Mouse (Mus musculus) myocyte (in vitro differentiated cells): Measurements from ENCODE around the gene Rpusd4. TPM values are rescaled to one million over a fixed set of nuclear protein-coding genes. Genes with fewer than 3 reads are reported as not detected.

Experiments
- H3K27me3 ChIP-seq: one replicate; pipeline ENCODE4 v1.6.1; 2011; ENCODE audit not compliant: control insufficient read depth, insufficient read depth, insufficient read length
- H3K36me3 ChIP-seq: one replicate; pipeline ENCODE4 v1.6.1; 2011; ENCODE audit not compliant: control insufficient read depth, insufficient read depth
- H3K4me2 ChIP-seq: one replicate; pipeline ENCODE4 v1.6.1; 2011; ENCODE audit warnings: low read depth, control low read depth
- H3K4me3 ChIP-seq: one replicate; pipeline ENCODE4 v1.5.1; 2011; ENCODE audit warnings: mild to moderate bottlenecking, control low read depth, moderate library complexity
- H3K79me2 ChIP-seq: one replicate; pipeline ENCODE4 v1.6.1; 2011; ENCODE audit not compliant: control insufficient read depth, insufficient read depth
- H3ac ChIP-seq: one replicate; pipeline ENCODE4 v1.6.1; 2011; ENCODE audit not compliant: control insufficient read depth, insufficient read length
- CEBPB ChIP-seq: IDR thresholded peaks from 2 replicates; pipeline ENCODE4 v1.6.1; 2011; ENCODE audit warnings: mild to moderate bottlenecking, moderate library complexity; ENCODE audit not compliant: poor library complexity, insufficient read depth, severe bottlenecking
- E2F4 ChIP-seq: IDR thresholded peaks from one replicate; pipeline ENCODE4 v1.6.1; 2011; ENCODE audit warnings: mild to moderate bottlenecking, control low read depth, moderate library complexity; ENCODE audit not compliant: insufficient read depth
- MAX ChIP-seq: IDR thresholded peaks from one replicate; pipeline ENCODE4 v1.6.1; 2011; ENCODE audit warnings: low read depth, mild to moderate bottlenecking, control low read depth
- MYOD1 ChIP-seq, 3 experiments: IDR thresholded peaks; one replicate each; pipeline ENCODE4 v1.6.1; 2011; ENCODE audit warnings: control low read depth in 2 of 3, low read depth in 2 of 3, mild to moderate bottlenecking in 2 of 3, moderate library complexity in 1 of 3; ENCODE audit not compliant: insufficient read length in 2 of 3, control insufficient read depth in 1 of 3
- MYOG ChIP-seq, 3 experiments: IDR thresholded peaks; one replicate each; pipeline ENCODE4 v1.6.1; 2011; ENCODE audit warnings: control low read depth in 2 of 3, low read depth in 2 of 3, mild to moderate bottlenecking in 2 of 3; ENCODE audit not compliant: insufficient read length in 2 of 3, control insufficient read depth in 1 of 3, insufficient read depth in 1 of 3
- POLR2A ChIP-seq: IDR thresholded peaks from one replicate; pipeline ENCODE4 v1.6.1; 2011; ENCODE audit warnings: low read depth, mild to moderate bottlenecking, control low read depth, moderate library complexity; ENCODE audit not compliant: insufficient read length
- POLR2AphosphoS2 ChIP-seq: IDR thresholded peaks from one replicate; pipeline ENCODE4 v1.6.1; 2011; ENCODE audit warnings: low read depth, control low read depth; ENCODE audit not compliant: insufficient read length
- REST ChIP-seq: IDR thresholded peaks from one replicate; pipeline ENCODE4 v1.6.1; 2011; ENCODE audit warnings: mild to moderate bottlenecking, control low read depth, moderate library complexity; ENCODE audit not compliant: insufficient read depth, insufficient read length
- SRF ChIP-seq: IDR thresholded peaks from one replicate; pipeline ENCODE4 v1.6.1; 2011; ENCODE audit warnings: low read depth; ENCODE audit not compliant: control insufficient read depth, insufficient read length
- TCF12 ChIP-seq: IDR thresholded peaks from one replicate; pipeline ENCODE4 v1.6.1; 2011; ENCODE audit warnings: mild to moderate bottlenecking, control low read depth; ENCODE audit not compliant: poor library complexity, insufficient read depth, severe bottlenecking
- TCF3 ChIP-seq: IDR thresholded peaks from one replicate; pipeline ENCODE4 v1.6.1; 2011; ENCODE audit warnings: low read depth, control low read depth; ENCODE audit not compliant: insufficient read length
- USF1 ChIP-seq: IDR thresholded peaks from one replicate; pipeline ENCODE4 v1.6.1; 2011; ENCODE audit warnings: low read depth, mild to moderate bottlenecking, control low read depth, moderate library complexity
- polyA plus RNA-seq: library from polyadenylated mRNA; unstranded; fragments of >200 nt; fragmentation: generic; extraction: Trizol; gene quantifications from one replicate; pipeline ENCODE4 v1.2.1, GENCODE M21; 2012; ENCODE audit warnings: missing spikeins

Rpusd4 gene
- polyA plus RNA-seq, 1 experiment = 13.2 TPM

- TF ChIP-seq TCF3 (no peak), USF1 (no peak), E2F4 (no peak), MYOD1 (IDR thresholded peaks at IDR 0.05; ENCODE audit: control insufficient read depth in 1 of 3, insufficient read length in 2 of 3, low read depth in 2 of 3) (no peak), TCF12 (no peak), POLR2AphosphoS2 (no peak), MYOG (IDR thresholded peaks at IDR 0.05; ENCODE audit: control insufficient read depth in 1 of 3, insufficient read depth in 1 of 3, insufficient read length in 2 of 3, low read depth in 2 of 3) (no peak), POLR2A (no peak), MAX (no peak), REST (no peak), SRF (no peak), CEBPB (no peak)
- Histone ChIP-seq H3K79me2 (peaks cover 7% of the 10 kb centered on the region), H3K27me3 (no peaks in the 10 kb centered on the region), H3K36me3 (peaks cover 10% of the 10 kb centered on the region), H3K4me2 (no peak overlapping the region), H3ac (no peak overlapping the region), H3K4me3 (no peak overlapping the region)
Observed at GRCm38 (mm10) chr9:35238371-35238770, 29.3 kb upstream of the Rpusd4 start.

- no peak overlapping the region for H3K4me3 ChIP-seq
- H3K4me2 ChIP-seq = no peak overlapping the region
- TF ChIP-seq USF1 (no peak), SRF (no peak), TCF12 (no peak), E2F4 (no peak), MYOD1 (IDR thresholded peaks at IDR 0.05; ENCODE audit: control insufficient read depth in 1 of 3, insufficient read length in 2 of 3, low read depth in 2 of 3) (no peak), POLR2A (no peak), MYOG (IDR thresholded peaks at IDR 0.05; ENCODE audit: control insufficient read depth in 1 of 3, insufficient read depth in 1 of 3, insufficient read length in 2 of 3, low read depth in 2 of 3) (no peak), CEBPB (no peak), POLR2AphosphoS2 (no peak)
- no peak overlapping the region for H3ac ChIP-seq
- peaks cover 13% of the 10 kb centered on the region for H3K36me3 ChIP-seq
- H3K27me3 ChIP-seq = no peaks in the 10 kb centered on the region
- H3K79me2 ChIP-seq = peaks cover 7% of the 10 kb centered on the region
Observed at GRCm38 (mm10) chr9:35238915-35239571, 28.6 kb upstream of the Rpusd4 start.

- TF ChIP-seq TCF3 (no peak), MYOD1 (IDR thresholded peaks at IDR 0.05; ENCODE audit: control insufficient read depth in 1 of 3, insufficient read length in 2 of 3, low read depth in 2 of 3) (no peak), TCF12 (no peak), MYOG (IDR thresholded peaks at IDR 0.05; ENCODE audit: control insufficient read depth in 1 of 3, insufficient read depth in 1 of 3, insufficient read length in 2 of 3, low read depth in 2 of 3) (no peak), CEBPB (no peak), MAX (no peak), USF1 (no peak), REST (no peak), E2F4 (no peak), POLR2AphosphoS2 (no peak), POLR2A (no peak), SRF (no peak)
- H3K36me3 ChIP-seq = peaks cover 13% of the 10 kb centered on the region
- no peaks in the 10 kb centered on the region for H3K27me3 ChIP-seq
Observed at GRCm38 (mm10) chr9:35239734-35240133, 27.9 kb upstream of the Rpusd4 start.

GRCm38 (mm10) chr9:35247405-35247804 is 20.3 kb upstream of the Rpusd4 start:
- Histone ChIP-seq H3K36me3 (peaks cover 7% of the 10 kb centered on the region), H3K27me3 (no peaks in the 10 kb centered on the region), H3K4me2 (no peak overlapping the region), H3ac (no peak overlapping the region), H3K79me2 (peaks cover 9% of the 10 kb centered on the region), H3K4me3 (no peak overlapping the region)
- TF ChIP-seq TCF12 (no peak), MAX (no peak), TCF3 (no peak), POLR2AphosphoS2 (no peak), E2F4 (no peak), CEBPB (no peak), POLR2A (no peak), REST (no peak), MYOD1 (IDR thresholded peaks at IDR 0.05; ENCODE audit: control insufficient read depth in 1 of 3, insufficient read length in 2 of 3, low read depth in 2 of 3) (no peak), USF1 (no peak), MYOG (IDR thresholded peaks at IDR 0.05; ENCODE audit: control insufficient read depth in 1 of 3, insufficient read depth in 1 of 3, insufficient read length in 2 of 3, low read depth in 2 of 3) (no peak), SRF (no peak)

More at GRCm38 (mm10) chr9:35239734-35240133, 27.9 kb upstream of the Rpusd4 start:
- Histone ChIP-seq H3K79me2 (peaks cover 7% of the 10 kb centered on the region), H3K4me2 (no peak overlapping the region), H3ac (no peak overlapping the region), H3K4me3 (no peak overlapping the region)
